Mouse (Mus musculus): ENCODE data around the gene Olfr1386.

- TF ChIP-seq POLR2A (IDR thresholded peaks at IDR 0.05; ENCODE audit: low read depth, low read length) (no peak), CTCF (conservative IDR thresholded peaks at IDR 0.05; ENCODE audit: insufficient read depth, insufficient read length, low read depth, low read length) (no peak)
Observed at GRCm38 (mm10) chr11:49436411-49436810, 28.4 kb upstream of the Olfr1386 start, which contains the start of gene Olfr1388.

Measured in kidney, adult 2 months (tissue).